Mouse (Mus musculus): ENCODE results near the gene Radil. TPM values are rescaled to one million over a fixed set of nuclear protein-coding genes. Genes with fewer than 3 reads are reported as not detected.

Radil gene
- polyA plus RNA-seq (2015; fragmentation: Nextera tagmentation; extraction: Ambion mirVana), result 2.0 and 2.3 TPM in 2 replicates

DNA sequence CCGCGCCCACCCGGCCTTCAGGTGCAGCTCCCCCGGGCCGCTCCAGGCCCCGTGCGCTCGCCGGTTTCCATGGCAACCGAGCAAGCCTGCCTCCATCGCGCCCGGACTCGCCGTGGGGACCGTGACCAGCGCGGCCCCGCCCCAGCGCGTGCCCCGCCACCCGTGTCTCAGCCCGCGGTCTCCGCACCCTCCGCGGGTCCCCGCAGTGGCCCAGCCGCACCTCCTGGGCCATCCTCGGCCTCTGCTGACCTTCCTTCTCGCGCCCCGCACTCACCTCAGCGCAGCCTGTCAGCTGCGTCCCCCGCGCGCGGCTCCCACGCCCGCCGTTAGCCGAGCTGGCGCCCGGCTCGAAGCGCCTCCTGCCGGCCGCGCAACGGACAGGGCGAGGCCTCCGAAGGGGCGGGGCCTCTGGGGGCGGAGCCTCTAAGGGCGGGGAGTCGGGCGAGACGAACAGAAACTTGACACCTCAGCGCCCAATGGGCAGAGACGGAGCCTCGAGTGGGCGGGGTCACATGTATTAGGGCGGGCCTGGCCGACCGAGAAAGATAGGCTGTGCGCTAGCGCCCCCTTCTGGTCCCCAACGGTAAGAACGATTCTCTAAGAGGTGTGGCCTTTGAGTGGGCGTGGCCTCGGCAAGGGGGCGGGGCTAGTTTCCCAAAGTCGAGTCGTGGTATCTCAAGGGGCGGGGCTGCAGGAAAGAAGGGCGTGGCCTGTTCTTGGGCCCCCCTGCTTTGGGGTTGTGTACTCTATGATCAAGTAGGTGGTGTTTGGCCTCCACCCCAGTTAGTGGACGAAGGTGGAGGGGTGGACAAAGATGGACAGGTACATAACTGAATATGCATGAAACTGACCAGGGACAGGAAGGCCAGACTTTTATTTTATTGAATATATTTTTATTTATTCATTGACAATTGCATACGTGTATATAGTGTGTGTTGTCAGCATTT lies at the start of gene Radil:
Gene Radil (minus strand): TSS at position 393 of the 947 bp plus-strand sequence.
- Histone ChIP-seq H3K9me3 (no peaks in the 10 kb centered on the region), H3K4me2 (peak within 1 kb of the TSS; percentile 99), H3K36me3 (no peaks in the 10 kb centered on the region), H3K27me3 (replicated peaks) (peaks cover 6% of the 10 kb centered on the region; the same call in 1 of the 2 replicates), H3K4me3 (replicated peaks) (peak within 1 kb of the TSS; percentile 61), H3K9ac (peak within 1 kb of the TSS; percentile 39; the same call in 1 of the 2 replicates), H3K4me1 (peaks cover 14% of the 10 kb centered on the region), H3K27ac (no peak within 1 kb of the TSS)
- 3% methylated on average over 76 of the region's 80 CpGs for WGBS
- ATAC-seq (ENCODE audit: insufficient read depth, low FRiP score, low read depth), result peak; percentile 93

DNA sequence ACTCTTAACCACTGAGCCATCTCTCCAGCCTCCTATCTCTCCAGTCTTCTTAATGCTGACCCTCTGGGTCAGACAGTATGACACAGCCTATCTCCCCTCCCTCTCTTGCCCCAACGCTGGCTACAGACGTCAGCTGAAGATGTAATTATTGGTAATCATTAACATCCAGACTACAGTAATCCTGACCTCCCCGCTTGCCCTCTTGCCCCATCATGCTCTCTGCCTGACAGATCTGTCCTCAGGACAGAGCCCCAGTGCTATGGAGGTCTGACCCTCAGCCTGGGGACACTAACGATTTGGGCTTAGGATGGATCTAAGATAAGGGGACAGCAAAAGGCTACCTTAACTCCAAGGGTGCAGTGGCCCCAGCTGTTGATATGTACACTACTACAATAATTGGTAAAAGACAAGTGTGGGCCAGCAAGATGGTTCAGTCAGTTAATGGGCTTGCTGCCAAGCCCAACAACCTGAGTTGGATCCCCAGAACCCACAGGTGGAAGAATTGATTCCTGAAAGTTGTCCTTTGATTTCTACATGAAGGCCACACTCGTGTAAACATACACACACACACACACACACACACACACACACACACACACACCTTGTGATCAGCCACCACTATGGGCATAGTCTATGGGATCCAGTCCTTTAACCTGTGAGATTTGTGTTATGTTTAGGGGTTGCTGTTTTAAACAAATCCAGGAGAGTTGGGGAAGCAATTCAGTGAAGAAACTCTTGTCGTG lies 46.9 kb upstream of the Radil start:
- H3K4me1 ChIP-seq, result no peaks in the 10 kb centered on the region
- WGBS, result 60% methylated on average over 6 of the region's 6 CpGs
- H3K27me3 ChIP-seq (replicated peaks), result no peaks in the 10 kb centered on the region
- ATAC-seq (ENCODE audit: insufficient read depth, low FRiP score, low read depth), result peak; percentile 58; the same call in 1 of the 2 replicates
- no peak overlapping the region for H3K27ac ChIP-seq
- H3K9ac ChIP-seq, result no peak overlapping the region
- H3K4me2 ChIP-seq, result no peak overlapping the region
- no peaks in the 10 kb centered on the region for H3K9me3 ChIP-seq
- no peaks in the 10 kb centered on the region for H3K36me3 ChIP-seq
- no peak overlapping the region for H3K4me3 ChIP-seq (replicated peaks)

DNA sequence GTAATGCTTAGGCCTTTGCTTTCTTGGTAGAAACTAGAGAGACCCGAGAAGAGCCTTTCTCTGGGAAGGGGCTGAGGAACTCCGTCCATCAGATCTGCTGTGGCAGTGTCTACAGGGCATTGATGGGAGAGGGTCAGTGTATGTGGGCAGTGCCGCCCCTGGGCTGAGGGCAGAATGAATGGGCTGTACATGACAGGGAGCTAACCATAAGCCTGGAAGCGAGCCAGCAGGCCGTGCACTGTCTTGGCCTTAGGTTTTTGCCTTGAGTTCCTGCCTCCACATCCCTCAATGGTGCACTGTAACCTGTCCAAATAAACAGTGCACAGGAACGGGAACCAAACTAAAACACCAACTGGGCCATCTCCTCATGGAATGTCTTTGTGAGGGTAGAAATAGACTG lies 45.8 kb upstream of the Radil start:
- Histone ChIP-seq H3K27ac (no peak overlapping the region), H3K9me3 (no peaks in the 10 kb centered on the region), H3K4me3 (replicated peaks) (no peak overlapping the region), H3K9ac (no peak overlapping the region), H3K4me2 (no peak overlapping the region), H3K27me3 (replicated peaks) (no peaks in the 10 kb centered on the region), H3K4me1 (no peaks in the 10 kb centered on the region), H3K36me3 (no peaks in the 10 kb centered on the region)
- 78% methylated on average over 6 of the region's 6 CpGs for WGBS
- no peak for ATAC-seq (ENCODE audit: insufficient read depth, low FRiP score, low read depth)

DNA sequence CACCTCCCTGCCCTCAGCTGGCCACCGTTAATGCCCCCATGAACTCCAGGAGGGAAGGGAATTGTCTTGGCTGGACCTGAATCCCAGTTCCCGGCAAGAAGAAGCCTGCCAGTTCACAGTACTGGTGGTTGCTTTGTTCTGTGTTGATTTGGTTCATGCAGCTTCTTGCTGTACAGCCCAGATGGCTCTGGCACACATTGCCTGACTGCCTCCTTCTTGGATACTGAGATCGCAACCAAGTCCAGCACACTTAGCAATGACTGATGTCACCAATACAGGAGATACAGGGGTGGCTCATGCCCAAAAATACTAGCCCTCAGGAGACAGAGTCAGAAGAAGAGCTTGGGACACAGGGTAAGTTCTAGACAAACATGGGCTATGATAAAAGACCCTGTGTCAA lies 44.8 kb upstream of the Radil start:
- WGBS, result 70% methylated on average over 3 of the region's 3 CpGs
- no peak overlapping the region for H3K4me2 ChIP-seq
- no peak for ATAC-seq (ENCODE audit: insufficient read depth, low FRiP score, low read depth)
- no peak overlapping the region for H3K9ac ChIP-seq
- H3K9me3 ChIP-seq, result no peaks in the 10 kb centered on the region
- no peak overlapping the region for H3K4me3 ChIP-seq (replicated peaks)
- H3K4me1 ChIP-seq, result no peaks in the 10 kb centered on the region
- H3K27ac ChIP-seq, result no peak overlapping the region
- H3K27me3 ChIP-seq (replicated peaks), result no peaks in the 10 kb centered on the region
- H3K36me3 ChIP-seq, result no peaks in the 10 kb centered on the region

DNA sequence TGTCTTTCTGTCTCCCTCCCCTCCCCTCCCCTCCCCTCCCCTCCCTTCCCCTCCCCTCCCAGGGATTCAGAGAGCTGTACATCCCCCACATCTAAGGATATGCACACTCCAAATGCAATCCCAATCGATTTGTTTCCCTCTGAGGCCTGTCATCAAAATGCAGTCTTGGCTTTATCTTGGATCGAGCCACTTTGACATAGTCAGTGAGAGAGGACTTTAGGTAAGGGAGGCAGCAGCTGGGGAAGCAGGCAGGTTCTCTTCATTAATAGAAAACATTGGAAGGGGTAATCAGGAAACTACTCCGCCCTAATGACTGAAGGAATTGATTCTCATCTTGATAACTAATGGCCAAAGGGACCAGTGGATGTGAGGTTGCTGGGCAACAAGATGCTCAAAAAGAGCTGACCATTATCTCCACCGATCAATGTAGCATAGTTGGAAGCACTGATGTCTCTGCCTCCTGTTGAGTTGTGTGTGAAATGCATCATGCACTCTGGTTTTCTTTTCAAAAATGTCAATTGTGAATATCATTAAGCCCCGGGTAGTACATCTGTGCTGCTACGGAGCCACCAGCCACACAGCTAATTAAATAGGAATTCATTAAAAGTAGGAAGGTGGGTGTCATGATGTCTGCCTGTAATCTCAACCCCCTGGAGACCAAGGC lies 40.2 kb upstream of the Radil start:
- H3K4me2 ChIP-seq, result no peak overlapping the region
- H3K36me3 ChIP-seq, result no peaks in the 10 kb centered on the region
- no peaks in the 10 kb centered on the region for H3K4me1 ChIP-seq
- no peak for ATAC-seq (ENCODE audit: insufficient read depth, low FRiP score, low read depth)
- no peaks in the 10 kb centered on the region for H3K27me3 ChIP-seq (replicated peaks)
- no peak overlapping the region for H3K27ac ChIP-seq
- H3K4me3 ChIP-seq (replicated peaks), result no peak overlapping the region
- WGBS, result 82% methylated on average over 6 of the region's 6 CpGs
- no peak overlapping the region for H3K9ac ChIP-seq
- no peaks in the 10 kb centered on the region for H3K9me3 ChIP-seq

DNA sequence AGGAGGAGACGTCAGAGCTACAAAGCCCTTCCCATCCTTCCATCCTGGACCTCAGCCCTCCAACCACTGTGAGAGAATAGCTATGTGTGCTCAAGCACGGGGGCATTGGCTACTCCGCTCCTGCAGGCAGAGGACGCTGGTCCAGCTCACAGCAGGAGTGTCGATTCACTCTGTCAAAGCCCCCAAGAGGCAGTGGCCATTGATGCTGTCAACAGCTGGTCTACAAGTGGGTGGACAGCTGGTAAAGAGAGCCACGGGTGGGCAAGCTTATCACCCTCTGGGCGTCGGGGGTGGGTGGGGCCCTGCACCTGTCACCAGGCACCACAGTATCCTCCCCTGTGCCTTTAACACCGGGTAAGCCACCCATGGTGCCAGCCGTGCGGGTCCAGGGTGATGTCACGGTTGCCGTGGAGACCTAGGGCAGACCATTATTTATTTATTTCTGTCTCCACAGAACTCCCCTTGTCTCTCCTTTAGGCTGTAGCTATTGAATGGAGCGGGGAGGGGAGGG lies 32.8 kb upstream of the Radil start:
- peak; percentile 43; the same call in 1 of the 2 replicates for ATAC-seq (ENCODE audit: insufficient read depth, low FRiP score, low read depth)
- Histone ChIP-seq H3K9me3 (no peaks in the 10 kb centered on the region), H3K4me3 (replicated peaks) (no peak overlapping the region), H3K4me2 (no peak overlapping the region), H3K27me3 (replicated peaks) (no peaks in the 10 kb centered on the region), H3K9ac (no peak overlapping the region), H3K27ac (no peak overlapping the region), H3K4me1 (no peaks in the 10 kb centered on the region), H3K36me3 (no peaks in the 10 kb centered on the region)
- 58% methylated on average over 14 of the region's 14 CpGs for WGBS

DNA sequence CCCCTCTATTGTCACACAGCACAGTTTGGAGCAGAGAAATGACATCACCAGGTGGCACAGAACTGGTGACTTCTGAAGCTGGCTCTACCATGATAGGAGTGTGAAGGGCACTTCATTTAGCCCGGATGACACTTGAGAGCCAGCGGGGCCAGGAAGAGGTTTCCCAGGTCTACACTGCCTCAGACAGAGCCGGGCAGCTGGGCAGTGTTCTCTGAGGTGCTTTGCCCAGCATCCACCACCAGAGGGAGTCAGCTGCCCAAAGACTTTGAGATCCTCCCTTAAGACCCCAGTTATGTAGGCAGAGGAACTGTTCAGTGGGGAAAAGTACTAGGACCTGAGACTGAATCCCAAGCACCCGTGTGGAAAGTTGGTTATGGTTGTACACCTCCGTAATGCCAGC lies 30.6 kb upstream of the Radil start:
- Histone ChIP-seq H3K27me3 (replicated peaks) (no peaks in the 10 kb centered on the region), H3K9ac (no peak overlapping the region), H3K4me3 (replicated peaks) (no peak overlapping the region), H3K4me1 (no peaks in the 10 kb centered on the region), H3K27ac (no peak overlapping the region), H3K36me3 (no peaks in the 10 kb centered on the region), H3K4me2 (no peak overlapping the region), H3K9me3 (no peaks in the 10 kb centered on the region)
- no peak for ATAC-seq (ENCODE audit: insufficient read depth, low FRiP score, low read depth)
- 12% methylated on average over 5 of the region's 5 CpGs for WGBS

DNA sequence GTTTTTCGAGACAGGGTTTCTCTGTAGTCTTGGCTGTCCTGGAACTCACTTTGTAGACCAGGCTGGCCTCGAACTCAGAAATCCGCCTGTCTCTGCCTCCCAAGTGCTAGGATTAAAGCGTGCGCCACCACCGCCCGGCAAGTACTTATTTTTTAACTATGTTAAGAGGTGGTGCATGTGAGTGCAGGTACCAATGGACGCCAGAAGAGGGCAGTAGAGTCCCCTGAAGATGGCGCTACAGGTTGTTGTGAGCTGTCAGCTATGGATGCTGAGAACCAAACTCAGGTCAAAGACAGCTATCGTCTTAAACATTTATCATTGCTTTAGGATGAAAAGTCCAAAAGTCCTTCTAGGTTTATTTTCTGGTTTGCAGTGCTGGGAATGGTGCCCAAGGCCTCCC lies 27.3 kb upstream of the Radil start:
- Histone ChIP-seq H3K27me3 (replicated peaks) (no peaks in the 10 kb centered on the region), H3K36me3 (no peaks in the 10 kb centered on the region), H3K4me1 (no peaks in the 10 kb centered on the region), H3K4me3 (replicated peaks) (no peak overlapping the region), H3K9me3 (no peaks in the 10 kb centered on the region), H3K27ac (no peak overlapping the region), H3K9ac (no peak overlapping the region), H3K4me2 (no peak overlapping the region)
- 85% methylated on average over 10 of the region's 10 CpGs for WGBS
- no peak for ATAC-seq (ENCODE audit: insufficient read depth, low FRiP score, low read depth)

DNA sequence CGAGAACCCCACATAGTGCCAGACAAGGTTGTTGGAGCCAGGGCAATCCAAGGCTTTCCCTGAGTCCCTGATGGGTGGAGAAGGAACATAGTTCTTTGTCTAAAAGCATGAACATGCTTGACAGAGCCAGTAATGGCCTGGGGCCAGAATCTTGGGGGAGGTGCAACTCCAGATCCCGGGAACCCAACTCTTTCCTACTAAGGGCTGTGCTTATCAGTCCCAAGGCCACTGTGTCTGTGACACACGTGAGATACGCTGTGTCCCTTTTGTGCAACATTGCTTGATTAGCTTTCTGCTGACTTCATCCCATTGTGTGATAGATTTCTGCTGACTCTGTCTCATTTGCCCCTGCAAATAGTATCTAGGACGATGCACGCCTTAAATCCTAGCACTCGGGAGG lies 25.9 kb upstream of the Radil start:
- Histone ChIP-seq H3K36me3 (no peaks in the 10 kb centered on the region), H3K4me2 (no peak overlapping the region), H3K9ac (no peak overlapping the region), H3K9me3 (no peaks in the 10 kb centered on the region), H3K4me3 (replicated peaks) (no peak overlapping the region), H3K27ac (no peak overlapping the region), H3K27me3 (replicated peaks) (no peaks in the 10 kb centered on the region), H3K4me1 (no peaks in the 10 kb centered on the region)
- ATAC-seq (ENCODE audit: insufficient read depth, low FRiP score, low read depth), result peak; percentile 50; the same call in 1 of the 2 replicates
- 63% methylated on average over 7 of the region's 7 CpGs for WGBS

DNA sequence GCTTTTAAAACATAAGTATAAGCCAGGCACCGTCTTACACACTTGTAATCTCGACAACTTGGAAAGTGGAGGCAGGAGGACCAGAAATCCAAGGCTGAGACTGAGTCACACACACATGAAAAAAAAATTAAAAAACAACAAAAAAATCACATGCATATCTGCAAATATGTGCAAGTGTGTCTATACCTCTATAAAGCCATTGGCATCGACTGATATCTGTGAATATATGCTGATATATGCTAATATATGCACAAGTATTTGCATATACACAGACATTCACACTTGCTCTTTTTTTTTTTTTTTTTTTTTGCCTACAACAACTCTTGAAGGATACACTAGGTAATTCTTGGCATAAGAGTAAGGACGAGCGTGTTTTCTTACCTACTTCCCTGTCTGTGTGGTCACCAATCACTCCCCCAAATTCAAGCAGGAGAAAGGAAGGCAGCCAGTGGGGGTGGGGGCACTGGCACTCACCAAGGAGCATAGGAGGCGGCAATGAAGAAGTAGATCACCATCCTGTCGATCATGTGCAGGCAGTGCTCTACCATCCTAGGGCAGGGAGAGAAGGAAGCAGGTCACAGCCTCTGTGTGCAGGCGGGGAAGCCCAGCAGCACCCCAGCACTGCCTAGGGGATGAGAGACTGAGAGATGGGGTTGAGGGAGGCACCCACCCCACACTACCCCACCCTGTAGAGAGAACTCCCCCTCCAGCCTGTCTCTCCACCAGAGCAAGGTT lies 23.6 kb upstream of the Radil start:
- no peak overlapping the region for H3K9ac ChIP-seq
- ATAC-seq (ENCODE audit: insufficient read depth, low FRiP score, low read depth), result no peak
- H3K4me1 ChIP-seq, result no peaks in the 10 kb centered on the region
- H3K27me3 ChIP-seq (replicated peaks), result no peaks in the 10 kb centered on the region
- H3K4me3 ChIP-seq (replicated peaks), result no peak overlapping the region
- 77% methylated on average over 8 of the region's 8 CpGs for WGBS
- no peaks in the 10 kb centered on the region for H3K36me3 ChIP-seq
- no peak overlapping the region for H3K27ac ChIP-seq
- no peak overlapping the region for H3K4me2 ChIP-seq
- H3K9me3 ChIP-seq, result no peaks in the 10 kb centered on the region

DNA sequence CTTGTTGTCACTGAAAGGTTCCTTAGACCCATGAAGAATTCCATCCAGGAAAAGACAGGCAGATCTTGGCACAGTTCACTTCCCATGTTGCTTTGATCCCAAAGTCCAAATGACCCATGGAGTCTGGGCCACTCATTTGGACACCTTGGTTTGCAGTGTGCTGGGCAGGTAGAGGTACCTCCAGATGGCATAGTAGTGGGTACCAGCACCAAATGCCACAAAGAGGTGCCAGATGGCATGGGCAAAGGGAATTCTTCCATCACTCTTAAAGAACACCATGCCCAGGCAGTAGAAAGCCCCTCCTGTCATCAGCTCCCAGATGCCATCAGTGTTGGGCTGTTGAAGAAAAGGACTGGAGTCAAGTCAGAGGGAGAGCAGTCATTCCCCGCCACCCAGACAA lies 13.7 kb upstream of the Radil start:
- 95% methylated on average over 1 of the region's 1 CpGs for WGBS
- Histone ChIP-seq H3K27ac (no peak overlapping the region), H3K36me3 (no peaks in the 10 kb centered on the region), H3K4me2 (no peak overlapping the region), H3K4me3 (replicated peaks) (no peak overlapping the region), H3K27me3 (replicated peaks) (no peaks in the 10 kb centered on the region), H3K4me1 (no peaks in the 10 kb centered on the region), H3K9me3 (no peaks in the 10 kb centered on the region), H3K9ac (no peak overlapping the region)
- no peak for ATAC-seq (ENCODE audit: insufficient read depth, low FRiP score, low read depth)

Measured in stomach, embryonic 15.5 days (tissue).